Mouse (Mus musculus): ENCODE results near the gene Tcta.
"Not testable (repeated sequence)": the region's sequence is repeated elsewhere in the genome, so short reads cannot be mapped to it uniquely, and the experiment has no call there.

The Tcta gene

GRCm38 (mm10) chr9:108305629-108306520, at the start of gene Tcta, which contains the start of gene Rhoa:
TSS of gene Tcta (minus strand) at chr9:108306160.
TSS of gene Rhoa (plus strand) at chr9:108306129.
- peak; percentile 95 for DNase-seq (ENCODE audit: low spot score)

DNA sequence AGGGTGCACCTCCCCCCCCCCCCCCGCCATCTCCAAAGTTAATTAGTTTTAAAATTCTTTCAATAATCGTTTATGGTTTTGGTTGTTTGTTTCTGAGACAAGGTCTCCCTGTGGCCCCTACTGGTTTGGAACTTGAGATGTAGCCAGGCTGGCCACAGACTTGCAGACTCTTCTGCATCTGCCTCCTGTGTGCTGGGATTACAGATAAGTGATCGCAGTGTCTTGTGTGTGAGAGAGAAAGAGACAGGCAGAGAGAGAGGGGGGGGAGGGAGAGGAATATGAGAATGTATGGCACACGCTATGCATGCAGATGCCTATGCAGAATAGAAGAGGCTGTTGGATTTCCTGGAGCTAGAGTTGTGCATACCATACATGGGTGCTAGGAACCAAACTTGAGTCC, 43.8 kb upstream of the Tcta start:
- no peak for DNase-seq (ENCODE audit: low spot score)

GRCm38 (mm10) chr9:108348290-108348680, 42.3 kb upstream of the Tcta start:
- DNase-seq (ENCODE audit: low spot score): no peak

- DNase-seq (ENCODE audit: low spot score): peak; percentile 76
Measured at GRCm38 (mm10) chr9:108347540-108348289, 41.8 kb upstream of the Tcta start, which contains the start of gene Usp4. TSS of gene Usp4 (plus strand) at chr9:108347853.

- no peak for DNase-seq (ENCODE audit: low spot score)
Measured at GRCm38 (mm10) chr9:108347024-108347423, 41.1 kb upstream of the Tcta start.

DNA sequence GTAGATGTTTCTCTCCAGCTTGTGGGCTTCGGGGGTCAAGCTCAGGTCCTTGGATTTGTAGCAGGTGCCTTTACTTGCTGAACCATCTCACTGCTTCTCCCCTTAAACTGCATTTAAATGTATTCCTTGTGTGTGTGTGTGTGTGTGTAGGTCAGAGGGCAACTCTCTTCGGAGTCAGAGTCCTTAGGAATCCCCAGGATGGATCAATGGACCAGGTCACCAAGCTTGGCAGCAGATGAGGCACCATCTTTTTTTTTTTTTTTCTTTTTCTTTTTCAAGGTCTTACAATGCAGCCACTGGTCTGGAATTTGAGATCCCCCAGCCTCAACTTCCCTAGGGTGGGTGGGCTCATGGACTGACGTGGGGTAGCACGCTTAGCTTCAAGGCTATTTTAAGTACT, 38.5 kb upstream of the Tcta start:
- no peak for DNase-seq (ENCODE audit: low spot score)

DNA sequence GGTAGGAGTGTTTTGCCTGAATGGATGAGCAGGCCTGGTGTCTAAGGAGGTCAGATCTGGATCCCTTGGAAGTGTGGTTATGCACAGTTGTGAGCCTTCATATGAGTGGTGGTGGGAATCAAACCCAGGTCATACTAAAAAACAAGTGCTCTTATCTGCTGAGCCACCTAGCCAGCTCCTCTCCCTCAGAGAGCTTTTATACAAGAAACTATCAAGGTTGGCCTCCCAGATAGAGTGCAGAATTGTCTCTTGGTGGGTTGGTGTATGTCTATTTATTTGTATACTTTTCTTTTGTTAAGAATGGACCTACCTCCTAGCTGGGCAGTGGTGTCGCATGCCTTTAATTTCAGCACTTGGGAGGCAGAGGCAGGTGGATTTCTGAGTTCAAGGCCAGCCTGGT, 37.9 kb upstream of the Tcta start:
- no peak for DNase-seq (ENCODE audit: low spot score)

DNA sequence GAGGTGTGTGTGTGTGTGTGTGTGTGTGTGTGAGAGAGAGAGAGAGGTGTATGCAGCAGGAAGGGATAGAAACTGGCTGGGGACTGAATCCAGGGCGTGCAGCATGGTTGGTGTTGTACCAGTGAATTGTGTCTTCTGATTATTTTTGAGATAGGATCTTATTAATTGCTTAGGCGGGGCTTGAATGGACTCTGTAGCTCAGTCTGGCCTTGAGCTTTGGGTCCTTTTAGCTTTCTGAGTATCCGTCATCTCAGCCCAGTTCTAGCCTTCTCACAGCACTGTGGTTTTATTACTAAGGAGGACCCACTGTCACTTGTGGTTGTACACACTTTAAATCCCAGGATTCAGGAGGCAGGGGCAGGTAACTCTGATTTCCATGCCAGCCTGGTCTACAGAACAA, 37.4 kb upstream of the Tcta start:
- no peak for DNase-seq (ENCODE audit: low spot score)

- DNase-seq (ENCODE audit: low spot score): no peak
Measured at GRCm38 (mm10) chr9:108342301-108342831, 36.4 kb upstream of the Tcta start.

GRCm38 (mm10) chr9:108341801-108342200, 35.8 kb upstream of the Tcta start:
- DNase-seq (ENCODE audit: low spot score): no peak

- no peak for DNase-seq (ENCODE audit: low spot score)
Measured at GRCm38 (mm10) chr9:108341139-108341475, 35.1 kb upstream of the Tcta start.

DNA sequence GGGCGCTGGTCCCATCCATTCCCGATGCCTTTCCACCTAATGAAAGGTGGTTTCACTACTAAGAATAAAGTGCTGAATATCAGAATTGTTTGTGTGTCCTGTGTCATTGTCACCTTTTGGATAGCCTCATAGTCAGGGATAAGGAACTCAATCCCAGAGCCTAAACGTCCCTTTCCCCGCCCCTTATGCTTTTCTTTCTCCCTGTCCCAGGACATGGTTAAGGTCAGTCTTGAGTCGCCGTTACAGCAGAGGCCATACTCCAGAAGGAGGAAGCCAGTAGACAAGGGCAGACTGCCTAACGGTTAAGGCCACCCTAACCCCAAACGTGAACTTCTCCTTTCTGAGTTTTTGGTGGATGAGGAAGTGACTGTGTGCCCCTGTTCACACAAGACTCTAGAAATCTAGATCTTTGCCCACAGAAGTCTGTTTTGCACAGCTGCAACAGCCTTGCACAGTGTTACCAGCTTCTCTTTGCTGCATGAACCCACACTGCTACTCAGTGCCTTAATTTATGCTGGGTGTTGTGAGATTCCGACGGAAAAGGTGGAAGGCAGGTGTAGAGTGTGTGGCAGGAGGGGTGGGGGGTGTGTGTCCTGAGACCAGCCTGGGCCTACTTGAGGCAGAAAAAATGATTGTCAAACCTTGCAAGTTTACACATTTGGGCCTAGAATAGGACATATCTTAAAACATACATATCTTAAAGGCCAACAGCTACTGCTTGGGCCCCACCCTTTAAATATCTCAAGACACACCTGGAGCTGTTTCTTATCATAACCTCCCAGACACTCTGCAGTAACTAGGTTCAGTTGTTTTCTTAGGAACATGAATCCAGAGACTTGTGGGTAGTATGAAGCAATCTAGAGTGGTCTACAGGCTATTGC, 34.5 kb upstream of the Tcta start:
- no peak for DNase-seq (ENCODE audit: low spot score)

GRCm38 (mm10) chr9:108339886-108340257, 33.9 kb upstream of the Tcta start:
- DNase-seq (ENCODE audit: low spot score): no peak

DNA sequence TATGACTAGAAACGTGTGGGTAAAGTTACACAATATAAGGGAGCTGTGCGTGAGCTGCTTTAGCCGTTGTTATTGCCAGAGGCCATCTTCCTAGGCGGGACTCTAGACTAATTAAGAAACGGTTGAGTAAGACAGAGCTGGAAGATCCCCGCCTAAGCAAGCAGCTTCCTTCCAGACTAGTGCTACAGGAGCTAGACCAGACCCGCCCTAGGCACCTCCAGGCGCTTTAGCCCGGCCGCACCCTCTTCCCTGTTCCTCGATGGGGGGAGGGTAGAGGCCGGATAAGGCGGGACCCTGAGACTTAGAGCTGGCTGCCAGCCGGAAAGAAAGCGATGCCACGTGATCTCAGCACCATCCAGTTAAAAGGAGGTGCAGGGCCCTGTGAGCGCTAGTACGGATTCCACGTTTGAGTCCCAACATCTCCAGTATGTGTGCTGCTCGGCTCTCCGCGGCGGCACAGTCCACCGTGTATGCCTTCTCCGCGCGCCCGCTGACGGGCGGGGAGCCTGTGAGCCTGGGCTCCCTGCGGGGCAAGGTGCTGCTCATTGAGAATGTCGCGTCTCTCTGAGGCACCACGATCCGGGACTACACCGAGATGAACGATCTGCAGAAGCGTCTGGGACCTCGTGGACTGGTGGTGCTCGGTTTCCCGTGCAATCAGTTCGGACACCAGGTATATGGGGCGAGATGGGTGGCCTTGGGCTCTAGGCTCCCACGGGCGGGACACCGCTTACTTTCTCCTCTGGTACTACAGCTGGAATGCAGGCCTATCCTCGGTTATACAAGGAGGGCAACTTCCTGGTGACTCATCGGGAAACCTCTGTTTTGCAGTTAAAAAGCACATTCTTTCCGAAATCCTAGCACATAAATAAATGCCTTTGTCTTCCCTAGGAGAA, 33.2 kb upstream of the Tcta start, which contains the start of gene Gpx1:
TSS of gene Gpx1 (plus strand) at position 18 of the 896 bp plus-strand sequence.
- DNase-seq (ENCODE audit: low spot score): peak; percentile 82

- no peak for DNase-seq (ENCODE audit: low spot score)
Measured at GRCm38 (mm10) chr9:108338551-108338885, 32.6 kb upstream of the Tcta start.

GRCm38 (mm10) chr9:108337848-108338550, 32.0 kb upstream of the Tcta start:
- DNase-seq (ENCODE audit: low spot score): no peak

DNA sequence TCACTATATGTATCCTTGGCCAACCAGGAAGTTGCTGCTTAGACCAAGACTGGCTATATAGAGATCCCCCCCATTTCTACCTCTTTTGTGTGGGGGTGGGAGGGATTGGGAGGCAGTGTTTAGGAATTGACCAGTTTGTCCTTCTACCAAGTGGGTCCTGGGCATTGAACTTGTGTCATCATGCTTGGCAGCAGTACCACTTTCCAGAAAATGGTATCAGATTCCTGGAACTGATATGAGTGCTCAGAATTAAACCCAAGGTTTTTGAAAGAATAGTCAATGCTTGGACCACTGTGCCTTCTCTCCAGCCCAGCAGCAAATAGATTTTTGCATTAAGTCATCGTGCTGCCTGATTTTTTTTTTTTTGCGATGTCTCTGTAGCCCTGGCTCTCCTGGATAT, 19.9 kb upstream of the Tcta start:
- no peak for DNase-seq (ENCODE audit: low spot score)

GRCm38 (mm10) chr9:108324784-108325183, 18.8 kb upstream of the Tcta start:
- no peak for DNase-seq (ENCODE audit: low spot score)

- not testable (repeated sequence) for DNase-seq (ENCODE audit: low spot score)
Measured at GRCm38 (mm10) chr9:108322054-108322453, 16.1 kb upstream of the Tcta start.

DNA sequence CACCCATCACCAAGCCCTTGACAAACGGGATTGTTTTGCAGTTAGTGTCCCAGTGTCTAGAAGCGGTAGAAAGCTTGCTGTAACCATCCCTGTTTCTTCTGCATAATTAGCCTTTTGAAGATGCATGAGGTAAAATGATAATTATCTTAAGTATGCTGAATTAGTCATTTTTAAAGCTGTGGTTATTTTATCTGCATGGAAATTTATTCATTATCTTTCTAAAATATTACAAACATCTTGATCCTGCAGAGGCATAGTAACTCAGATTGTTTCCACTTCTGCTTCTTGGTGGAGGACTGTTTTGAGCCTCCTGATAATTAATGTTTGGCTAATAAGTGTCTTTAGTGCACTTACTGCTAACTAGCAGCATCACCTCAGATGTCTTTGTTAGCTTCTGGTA, 12.5 kb upstream of the Tcta start:
- DNase-seq (ENCODE audit: low spot score): no peak
